Mouse (Mus musculus) erythroblast, embryonic 14.5 days (primary cell): ENCODE measurements around the gene Trp63.

Experiments
- GATA1 ChIP-seq: IDR thresholded peaks from 2 replicates; pipeline ENCODE4 v1.6.1; 2012; ENCODE audit warnings: low read length, inconsistent platforms, mixed read lengths
- TAL1 ChIP-seq: IDR thresholded peaks from 3 replicates; pipeline ENCODE4 v1.6.1; 2012; ENCODE audit warnings: low read length, inconsistent platforms, mixed read lengths

DNA sequence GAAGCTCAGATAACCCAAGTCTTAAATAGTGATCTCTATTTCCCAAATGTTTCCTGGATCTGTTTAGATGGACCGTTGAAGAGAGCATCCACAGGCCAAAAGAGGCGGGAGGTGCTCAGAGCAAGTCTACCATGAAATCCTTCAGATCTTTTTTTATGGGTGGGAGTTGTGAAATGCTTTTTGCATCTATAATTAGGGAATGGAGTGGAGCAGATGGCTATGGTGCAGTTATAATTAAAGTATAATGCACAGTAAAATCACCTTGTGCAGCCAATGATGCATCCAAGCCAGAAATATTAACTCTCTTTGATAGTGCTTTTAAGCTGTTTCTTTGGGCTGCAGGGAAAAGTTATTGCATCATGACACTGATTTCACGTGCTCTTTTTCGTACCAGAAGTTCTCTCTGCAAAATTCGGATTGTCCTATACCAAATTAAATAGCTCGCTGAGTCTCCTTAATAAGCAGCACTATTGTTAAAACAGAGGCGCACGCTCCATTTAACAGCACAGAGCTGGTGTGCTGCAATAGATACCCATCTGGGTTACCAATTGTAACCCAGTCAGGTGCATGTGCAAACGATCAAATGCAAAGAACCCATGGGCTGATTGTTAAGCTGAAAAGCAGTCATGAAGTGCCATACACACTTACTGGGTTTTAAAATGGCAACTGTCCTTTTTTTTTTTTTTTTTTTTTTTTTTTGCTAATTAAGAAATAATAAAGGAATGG lies 22.9 kb upstream of the Trp63 start:
- no peak for TF ChIP-seq TAL1
- TF ChIP-seq GATA1, result no peak
